Mouse (Mus musculus) heart, embryonic 12.5 days (tissue): ENCODE measurements around the gene Il20. TPM values are rescaled to one million over a fixed set of nuclear protein-coding genes. Genes with fewer than 3 reads are reported as not detected.

Experiments used
- ATAC-seq: fragments of 200-750 bp; cut with Nextera tagmentation; 2 replicates; pipeline ENCODE4 v1.8.0; 2017; ENCODE audit warnings: moderate TSS enrichment, moderate library complexity; ENCODE audit not compliant: insufficient number of reproducible peaks, low FRiP score
- H3K27ac ChIP-seq: fragments of 300-500 bp; sonication (generic); 2 replicates; pipeline ENCODE4 v1.5.1; 2016; ENCODE audit warnings: mild to moderate bottlenecking, moderate library complexity; ENCODE audit not compliant: poor library complexity, severe bottlenecking
- H3K27me3 ChIP-seq: fragments of 300-500 bp; sonication (generic); replicated peaks from 2 replicates; pipeline ENCODE4 v1.6.1; 2016; ENCODE audit warnings: mild to moderate bottlenecking, moderate library complexity
- H3K36me3 ChIP-seq: fragments of 300-500 bp; sonication (generic); 2 replicates; pipeline ENCODE4 v1.6.1; 2016; ENCODE audit warnings: mild to moderate bottlenecking, moderate library complexity
- H3K4me1 ChIP-seq: fragments of 300-500 bp; sonication (generic); replicated peaks from 2 replicates; pipeline ENCODE4 v1.6.1; 2016; ENCODE audit warnings: mild to moderate bottlenecking
- H3K4me2 ChIP-seq: fragments of 300-500 bp; sonication (generic); 2 replicates; pipeline ENCODE4 v1.6.1; 2016; ENCODE audit warnings: mild to moderate bottlenecking, moderate library complexity
- H3K4me3 ChIP-seq: fragments of 300-500 bp; sonication (generic); 2 replicates; pipeline ENCODE4 v1.5.1; 2016; ENCODE audit warnings: mild to moderate bottlenecking
- H3K9ac ChIP-seq: fragments of 300-500 bp; sonication (generic); 2 replicates; pipeline ENCODE4 v1.6.1; 2016; ENCODE audit warnings: mild to moderate bottlenecking, moderate library complexity
- H3K9me3 ChIP-seq: fragments of 300-500 bp; sonication (generic); replicated peaks from 2 replicates; pipeline ENCODE4 v1.6.1; 2016; ENCODE audit warnings: mild to moderate bottlenecking, moderate library complexity
- WGBS: fragments of 180-500 bp; shearing (Covaris S2); methylation state at CpG from one replicate; pipeline ENCODE4 v1.1.7; 2016; 5-methylcytosine and 5-hydroxymethylcytosine counted together
- polyA plus RNA-seq: library from polyadenylated mRNA; unstranded; fragments of >200 nt; fragmentation: Nextera tagmentation; extraction: Ambion mirVana; gene quantifications from 2 replicates; pipeline ENCODE4 v1.2.1, GENCODE M21; 2016

Gene Il20
- polyA plus RNA-seq, 1 experiment from 2014 or later = not detected

DNA sequence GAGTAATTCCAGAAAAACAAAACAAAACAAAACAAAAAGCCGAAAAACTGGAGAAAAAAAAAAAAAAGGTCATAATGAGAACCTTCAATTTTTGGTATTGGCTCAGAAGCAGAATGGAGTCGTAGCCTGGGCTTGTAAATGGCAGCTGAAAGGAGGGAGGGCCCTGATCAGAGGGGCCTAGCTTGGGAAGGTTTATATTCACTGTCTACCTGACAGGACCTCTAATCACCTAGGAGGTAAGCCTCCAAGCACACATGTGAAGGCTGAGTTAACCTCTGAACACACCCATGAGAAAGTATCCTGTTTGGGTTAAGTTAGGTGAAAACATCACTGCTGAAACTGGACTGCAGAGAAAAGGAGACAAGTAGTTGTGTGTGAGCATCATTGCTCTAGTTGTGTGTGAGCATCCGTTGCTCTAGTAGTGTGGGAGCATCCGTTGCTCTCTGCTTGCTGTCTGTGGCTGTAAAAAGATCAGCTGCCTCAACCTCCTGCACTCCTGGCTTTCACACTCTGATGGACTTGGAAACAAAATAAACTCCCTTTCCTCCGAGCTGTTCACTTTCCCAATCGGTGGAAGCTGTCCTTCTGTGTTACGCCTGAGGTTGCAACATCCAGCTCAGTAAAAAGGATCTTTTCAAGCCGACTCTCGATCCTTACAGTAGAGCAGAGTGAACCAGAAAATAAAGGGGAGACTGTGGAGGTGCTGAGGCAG lies 17.8 kb downstream of the Il20 start:
- no peak for ATAC-seq
- Histone ChIP-seq H3K4me3 (no peak overlapping the region), H3K9ac (no peak overlapping the region), H3K9me3 (no peaks in the 10 kb centered on the region), H3K27ac (no peak overlapping the region), H3K36me3 (no peaks in the 10 kb centered on the region), H3K27me3 (0 out of 2 replicates have a peak, but pooled peaks cover 4% of the 10 kb centered on the region), H3K4me1 (no peaks in the 10 kb centered on the region), H3K4me2 (no peak overlapping the region)
- WGBS = 72% methylated on average over 9 of the region's 9 CpGs

GRCm38 (mm10) chr1:130892446-130892845 lies 18.8 kb downstream of the Il20 start:
- no peak for ATAC-seq
- no peaks in the 10 kb centered on the region for H3K9me3 ChIP-seq
- H3K27ac ChIP-seq = no peak overlapping the region
- H3K4me1 ChIP-seq = no peaks in the 10 kb centered on the region
- H3K36me3 ChIP-seq = no peaks in the 10 kb centered on the region
- no peak overlapping the region for H3K4me2 ChIP-seq
- 0 out of 2 replicates have a peak, but pooled peaks cover 4% of the 10 kb centered on the region for H3K27me3 ChIP-seq
- WGBS = 73% methylated on average over 1 of the region's 1 CpGs
- H3K4me3 ChIP-seq = no peak overlapping the region
- no peak overlapping the region for H3K9ac ChIP-seq

GRCm38 (mm10) chr1:130887354-130887753 lies 23.9 kb downstream of the Il20 start, which contains the start of gene Il24:
TSS of gene Il24 (minus strand) at chr1:130887454.
- H3K4me1 ChIP-seq = no peaks in the 10 kb centered on the region
- no peaks in the 10 kb centered on the region for H3K9me3 ChIP-seq
- peaks cover 40% of the 10 kb centered on the region for H3K27me3 ChIP-seq
- H3K36me3 ChIP-seq = no peaks in the 10 kb centered on the region
- no peak within 1 kb of the TSS for H3K27ac ChIP-seq
- no peak for ATAC-seq
- no peak within 1 kb of the TSS for H3K4me3 ChIP-seq
- no peak within 1 kb of the TSS for H3K4me2 ChIP-seq
- no peak within 1 kb of the TSS; the same call in 1 of the 2 replicates for H3K9ac ChIP-seq

GRCm38 (mm10) chr1:130883146-130883545 lies 28.1 kb downstream of the Il20 start:
- H3K27ac ChIP-seq = no peak overlapping the region
- no peaks in the 10 kb centered on the region for H3K9me3 ChIP-seq
- peaks cover 3% of the 10 kb centered on the region for H3K4me1 ChIP-seq
- H3K4me2 ChIP-seq = no peak overlapping the region
- WGBS = 84% methylated on average over 4 of the region's 4 CpGs
- peaks cover 58% of the 10 kb centered on the region for H3K27me3 ChIP-seq
- H3K9ac ChIP-seq = no peak overlapping the region
- no peak overlapping the region for H3K4me3 ChIP-seq
- ATAC-seq = no peak
- no peaks in the 10 kb centered on the region for H3K36me3 ChIP-seq

DNA sequence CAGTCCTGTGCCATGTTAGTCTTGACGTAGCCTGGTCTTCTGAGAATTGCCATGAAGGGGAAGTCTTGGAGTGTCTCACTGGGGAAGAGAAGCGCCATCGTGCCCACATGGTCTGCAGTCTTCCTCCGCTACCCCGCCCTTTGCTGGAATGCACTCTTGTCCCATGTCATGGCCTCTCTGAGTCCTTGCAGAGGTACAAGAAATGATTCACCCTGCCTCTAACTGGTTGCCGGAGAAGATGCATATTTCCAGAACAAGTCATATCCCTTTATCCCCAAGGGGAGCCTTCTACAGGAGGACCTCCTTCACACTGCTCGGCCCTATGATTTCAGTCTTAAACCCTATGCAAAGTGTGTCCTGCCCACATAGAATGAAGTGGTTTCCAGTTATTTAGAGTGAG lies 31.3 kb downstream of the Il20 start:
- no peaks in the 10 kb centered on the region for H3K36me3 ChIP-seq
- H3K4me2 ChIP-seq = no peak overlapping the region
- peaks cover 6% of the 10 kb centered on the region for H3K4me1 ChIP-seq
- H3K9ac ChIP-seq = no peak overlapping the region
- H3K9me3 ChIP-seq = no peaks in the 10 kb centered on the region
- H3K27me3 ChIP-seq = peaks cover 48% of the 10 kb centered on the region
- WGBS = 80% methylated on average over 7 of the region's 7 CpGs
- no peak overlapping the region for H3K27ac ChIP-seq
- ATAC-seq = no peak
- no peak overlapping the region for H3K4me3 ChIP-seq

DNA sequence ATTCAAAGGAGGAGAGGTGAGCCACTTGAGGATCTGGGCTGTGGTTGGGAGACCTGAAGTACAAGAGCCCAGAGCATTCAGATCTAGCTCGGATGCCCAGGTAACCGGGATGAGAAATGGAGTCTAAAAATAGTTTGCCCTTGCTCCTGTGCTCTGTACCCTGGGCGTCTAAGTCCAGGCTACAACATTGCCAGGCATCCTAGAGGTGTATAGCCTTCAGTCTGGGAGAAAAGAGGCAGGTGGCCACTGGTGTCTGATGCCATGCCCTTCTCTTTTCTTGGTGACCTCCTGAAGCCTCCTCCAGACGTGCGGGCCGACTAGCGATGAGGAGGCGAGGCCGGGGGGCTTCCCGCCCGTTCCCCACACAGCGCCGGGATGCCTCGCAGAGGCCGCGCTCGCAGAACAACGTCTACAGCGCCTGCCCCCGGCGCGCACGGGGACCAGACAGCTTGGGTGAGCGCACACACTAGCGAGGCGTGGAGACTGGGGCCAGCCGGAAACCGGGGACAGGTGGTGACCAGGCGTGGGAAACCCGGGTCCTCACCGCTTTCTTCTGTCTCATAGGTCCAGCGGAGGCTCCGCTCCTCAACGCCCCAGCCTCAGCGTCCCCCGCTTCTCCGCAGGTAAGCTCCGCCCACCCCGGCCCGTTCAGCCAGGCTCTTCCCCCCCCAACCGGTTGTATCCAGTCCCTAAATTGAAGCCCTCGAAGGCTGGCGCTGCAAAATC lies 33.2 kb downstream of the Il20 start:
- Histone ChIP-seq H3K4me1 (peaks cover 6% of the 10 kb centered on the region), H3K36me3 (no peaks in the 10 kb centered on the region), H3K4me2 (peak overlapping the region; percentile 94), H3K9ac (peak overlapping the region; percentile 55), H3K4me3 (peak overlapping the region; percentile 55), H3K27me3 (peaks cover 36% of the 10 kb centered on the region), H3K9me3 (no peaks in the 10 kb centered on the region), H3K27ac (no peak overlapping the region)
- peak; percentile 42; the same call in 1 of the 2 replicates for ATAC-seq
- WGBS = 2% methylated on average over 43 of the region's 43 CpGs

DNA sequence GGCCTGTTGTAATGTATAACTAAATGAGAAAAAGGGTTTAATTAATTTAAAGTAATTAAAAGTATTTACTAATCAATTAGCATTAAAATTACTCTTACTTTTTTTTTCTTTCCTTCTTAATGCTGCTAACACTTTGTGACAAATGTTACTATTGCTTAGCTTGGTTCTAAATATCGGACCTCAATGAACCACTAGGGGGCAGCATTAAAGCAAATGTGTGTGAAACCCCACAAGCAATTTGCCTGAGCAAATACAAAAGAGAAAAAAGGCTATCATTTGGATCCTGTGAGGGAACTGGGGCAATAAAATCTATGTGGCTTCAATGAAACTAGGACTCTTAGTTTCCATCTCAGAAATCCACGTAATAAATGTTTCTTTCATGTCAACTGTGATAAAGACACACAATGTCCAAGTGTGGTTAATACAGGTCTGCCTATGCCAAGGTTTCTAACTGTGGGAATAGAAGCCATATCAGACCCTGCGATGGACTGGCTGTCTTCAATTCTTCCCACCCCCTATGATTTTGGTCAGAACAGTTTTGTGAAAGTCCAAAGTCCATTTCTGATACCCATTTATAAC lies 34.2 kb downstream of the Il20 start:
- H3K4me2 ChIP-seq = no peak overlapping the region
- H3K4me3 ChIP-seq = no peak overlapping the region
- H3K36me3 ChIP-seq = no peaks in the 10 kb centered on the region
- H3K27me3 ChIP-seq = peaks cover 30% of the 10 kb centered on the region
- ATAC-seq = no peak
- H3K9me3 ChIP-seq = no peaks in the 10 kb centered on the region
- H3K9ac ChIP-seq = no peak overlapping the region
- H3K27ac ChIP-seq = no peak overlapping the region
- 20% methylated on average over 3 of the region's 3 CpGs for WGBS
- H3K4me1 ChIP-seq = peaks cover 6% of the 10 kb centered on the region

GRCm38 (mm10) chr1:130875910-130876309 lies 35.3 kb downstream of the Il20 start:
- 64% methylated on average over 3 of the region's 3 CpGs for WGBS
- Histone ChIP-seq H3K9me3 (no peaks in the 10 kb centered on the region), H3K27me3 (peaks cover 30% of the 10 kb centered on the region)

DNA sequence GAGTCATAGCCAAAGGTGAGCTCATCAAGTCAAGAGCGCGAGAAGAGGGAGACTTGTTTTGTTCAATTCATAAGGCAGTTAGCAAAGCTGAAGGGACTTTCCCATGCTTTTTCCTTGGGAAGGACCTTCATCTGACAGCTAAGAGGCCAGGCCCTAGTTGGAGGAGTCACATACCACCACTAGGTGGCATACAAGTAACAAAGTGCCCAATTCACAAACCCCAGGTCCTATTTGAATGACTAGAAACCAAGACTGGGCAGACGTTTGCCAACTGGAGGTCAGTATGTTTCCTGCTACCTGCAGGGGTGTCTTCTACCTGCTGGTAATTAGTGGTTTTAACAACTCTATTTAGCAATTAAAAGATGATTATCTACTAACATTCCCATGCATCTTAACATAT lies 36.1 kb downstream of the Il20 start:
- peaks cover 28% of the 10 kb centered on the region for H3K27me3 ChIP-seq
- H3K4me2 ChIP-seq = no peak overlapping the region
- H3K27ac ChIP-seq = no peak overlapping the region
- ATAC-seq = no peak; the same call in 1 of the 2 replicates
- H3K36me3 ChIP-seq = no peaks in the 10 kb centered on the region
- no peaks in the 10 kb centered on the region for H3K9me3 ChIP-seq
- H3K4me3 ChIP-seq = no peak overlapping the region
- peaks cover 6% of the 10 kb centered on the region for H3K4me1 ChIP-seq
- 39% methylated on average over 3 of the region's 3 CpGs for WGBS
- H3K9ac ChIP-seq = no peak overlapping the region

More at GRCm38 (mm10) chr1:130875910-130876309, 35.3 kb downstream of the Il20 start:
- H3K4me2 ChIP-seq = no peak overlapping the region
- H3K4me3 ChIP-seq = no peak overlapping the region
- H3K4me1 ChIP-seq = peaks cover 6% of the 10 kb centered on the region
- H3K27ac ChIP-seq = no peak overlapping the region
- no peak overlapping the region for H3K9ac ChIP-seq
- no peaks in the 10 kb centered on the region for H3K36me3 ChIP-seq
- no peak for ATAC-seq

- no peaks in the 10 kb centered on the region for H3K36me3 ChIP-seq
- no peak overlapping the region for H3K4me3 ChIP-seq
- 85% methylated on average over 2 of the region's 2 CpGs for WGBS
- H3K4me2 ChIP-seq = no peak overlapping the region
- H3K4me1 ChIP-seq = peaks cover under 1% of the 10 kb centered on the region
- no peak overlapping the region for H3K27ac ChIP-seq
- no peak for ATAC-seq
- no peaks in the 10 kb centered on the region for H3K9me3 ChIP-seq
- H3K9ac ChIP-seq = no peak overlapping the region
- H3K27me3 ChIP-seq = peaks cover 9% of the 10 kb centered on the region
Measured at GRCm38 (mm10) chr1:130872912-130873311, 38.3 kb downstream of the Il20 start.

GRCm38 (mm10) chr1:130865541-130866221 lies 45.6 kb downstream of the Il20 start, which contains the start of gene Fcmr:
TSS of gene Fcmr (plus strand) at chr1:130865669.
- H3K27me3 ChIP-seq = no peaks in the 10 kb centered on the region
- no peak within 1 kb of the TSS for H3K9ac ChIP-seq
- H3K4me3 ChIP-seq = no peak within 1 kb of the TSS
- no peaks in the 10 kb centered on the region for H3K4me1 ChIP-seq
- no peak for ATAC-seq
- H3K36me3 ChIP-seq = no peaks in the 10 kb centered on the region
- H3K9me3 ChIP-seq = no peaks in the 10 kb centered on the region
- 78% methylated on average over 7 of the region's 7 CpGs for WGBS
- H3K4me2 ChIP-seq = no peak within 1 kb of the TSS
- no peak within 1 kb of the TSS for H3K27ac ChIP-seq
